Mouse (Mus musculus): ENCODE measurements around the gene Tnfrsf21. TPM values are rescaled to one million over a fixed set of nuclear protein-coding genes. Genes with fewer than 3 reads are reported as not detected.

The Tnfrsf21 gene
- polyA plus RNA-seq, 1 experiment from 2014 or later, result 15.6 TPM

GRCm38 (mm10) chr17:43133106-43133505 lies 116.8 kb downstream of the Tnfrsf21 start:
- Histone ChIP-seq H3K9ac (ENCODE audit: low read length) (no peak overlapping the region), H3K36me3 (ENCODE audit: control insufficient read depth, insufficient read depth, low read length) (no peaks in the 10 kb centered on the region), H3K27ac (replicated peaks; ENCODE audit: low read depth, low read length) (no peak overlapping the region), H3K27me3 (ENCODE audit: control insufficient read depth, insufficient read depth, low read length) (no peaks in the 10 kb centered on the region), H3K4me1 (ENCODE audit: control insufficient read depth, insufficient read depth, low read length) (no peaks in the 10 kb centered on the region), H3K4me2 (ENCODE audit: low read depth, severe bottlenecking) (no peak overlapping the region), H3K4me3 (ENCODE audit: low read depth, low read length) (no peak overlapping the region), H3K9me3 (ENCODE audit: control insufficient read depth, low read length) (no peaks in the 10 kb centered on the region)
- WGBS, result 91% methylated on average over 4 of the region's 4 CpGs
- ATAC-seq (ENCODE audit: insufficient number of reproducible peaks, low FRiP score, low TSS enrichment, low read depth), result no peak
- DNase-seq (ENCODE audit: low spot score), result no peak

DNA sequence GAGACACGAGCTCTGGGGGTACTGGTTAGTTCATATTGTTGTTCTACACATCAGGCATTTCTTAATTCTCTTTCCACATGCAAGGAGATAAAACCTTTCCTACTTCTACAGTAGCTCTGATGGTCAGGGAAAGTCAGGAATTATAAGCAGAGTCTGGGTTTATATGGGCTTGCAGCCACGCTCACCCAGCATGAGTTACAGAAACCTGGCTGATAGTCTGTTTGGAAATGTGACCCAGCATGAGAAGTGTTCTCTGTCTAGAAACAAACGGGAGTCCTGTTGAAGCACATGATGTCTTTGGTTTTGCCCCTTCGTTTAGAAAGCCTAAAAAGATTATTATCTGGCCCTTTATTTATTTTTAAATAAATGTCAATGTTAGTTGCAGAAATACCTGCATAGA lies 118.6 kb downstream of the Tnfrsf21 start:
- H3K36me3 ChIP-seq (ENCODE audit: control insufficient read depth, insufficient read depth, low read length), result no peaks in the 10 kb centered on the region
- ATAC-seq (ENCODE audit: insufficient number of reproducible peaks, low FRiP score, low TSS enrichment, low read depth) (no peak), DNase-seq (ENCODE audit: low spot score) (no peak)
- no peaks in the 10 kb centered on the region for H3K9me3 ChIP-seq (ENCODE audit: control insufficient read depth, low read length)
- H3K9ac ChIP-seq (ENCODE audit: low read length), result no peak overlapping the region
- no peak overlapping the region for H3K4me3 ChIP-seq (ENCODE audit: low read depth, low read length)
- no peaks in the 10 kb centered on the region for H3K4me1 ChIP-seq (ENCODE audit: control insufficient read depth, insufficient read depth, low read length)
- H3K4me2 ChIP-seq (ENCODE audit: low read depth, severe bottlenecking), result no peak overlapping the region
- WGBS, result 71% methylated on average over 4 of the region's 4 CpGs
- no peak overlapping the region for H3K27ac ChIP-seq (replicated peaks; ENCODE audit: low read depth, low read length)
- H3K27me3 ChIP-seq (ENCODE audit: control insufficient read depth, insufficient read depth, low read length), result no peaks in the 10 kb centered on the region

DNA sequence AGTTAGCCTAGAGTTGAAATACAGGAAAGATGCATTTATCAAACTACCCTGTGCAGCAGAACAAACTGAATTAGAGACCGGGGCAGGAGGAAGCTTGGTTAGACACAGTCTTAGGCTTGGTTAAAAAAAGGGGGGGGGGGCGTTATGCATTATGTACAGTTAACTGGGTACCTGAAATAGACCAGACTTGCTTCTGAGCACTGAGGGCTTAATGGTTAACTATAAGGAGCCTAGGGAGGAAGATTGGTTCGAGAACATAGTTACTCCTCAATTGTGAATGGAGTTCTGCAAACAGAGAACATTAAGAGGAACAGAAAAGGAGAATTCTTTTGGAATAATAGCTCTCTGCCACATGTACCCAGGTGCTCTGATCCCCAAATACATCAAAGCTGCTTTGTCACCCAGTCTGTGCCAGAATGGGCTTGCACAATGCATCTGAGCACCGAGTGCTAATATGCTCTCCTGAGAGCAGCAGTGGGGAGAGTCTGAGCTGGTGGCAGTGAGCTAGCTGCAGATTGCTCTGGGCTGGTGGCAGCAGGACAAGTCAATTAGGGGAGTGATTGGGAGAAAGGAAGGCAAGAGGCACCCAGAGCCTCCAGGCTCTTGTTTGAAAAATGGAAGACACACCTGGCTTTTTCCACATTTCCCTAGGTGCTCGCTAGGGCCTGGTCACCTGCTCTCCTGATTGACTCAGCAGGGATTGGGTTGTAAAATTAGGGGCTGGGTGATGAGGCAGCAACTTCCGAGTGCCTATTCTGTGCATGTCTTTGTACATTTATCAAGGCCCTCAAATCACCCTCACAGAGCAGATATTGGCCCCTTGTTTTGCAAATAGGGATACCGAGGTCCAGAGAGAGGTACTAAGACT lies 119.3 kb downstream of the Tnfrsf21 start:
- ATAC-seq (ENCODE audit: insufficient number of reproducible peaks, low FRiP score, low TSS enrichment, low read depth) (no peak), DNase-seq (ENCODE audit: low spot score) (no peak)
- 61% methylated on average over 7 of the region's 7 CpGs for WGBS
- no peak overlapping the region for H3K27ac ChIP-seq (replicated peaks; ENCODE audit: low read depth, low read length)
- H3K4me3 ChIP-seq (ENCODE audit: low read depth, low read length), result no peak overlapping the region
- H3K4me2 ChIP-seq (ENCODE audit: low read depth, severe bottlenecking), result no peak overlapping the region
- no peak overlapping the region for H3K9ac ChIP-seq (ENCODE audit: low read length)
- no peaks in the 10 kb centered on the region for H3K27me3 ChIP-seq (ENCODE audit: control insufficient read depth, insufficient read depth, low read length)
- no peaks in the 10 kb centered on the region for H3K4me1 ChIP-seq (ENCODE audit: control insufficient read depth, insufficient read depth, low read length)
- no peaks in the 10 kb centered on the region for H3K9me3 ChIP-seq (ENCODE audit: control insufficient read depth, low read length)
- no peaks in the 10 kb centered on the region for H3K36me3 ChIP-seq (ENCODE audit: control insufficient read depth, insufficient read depth, low read length)

DNA sequence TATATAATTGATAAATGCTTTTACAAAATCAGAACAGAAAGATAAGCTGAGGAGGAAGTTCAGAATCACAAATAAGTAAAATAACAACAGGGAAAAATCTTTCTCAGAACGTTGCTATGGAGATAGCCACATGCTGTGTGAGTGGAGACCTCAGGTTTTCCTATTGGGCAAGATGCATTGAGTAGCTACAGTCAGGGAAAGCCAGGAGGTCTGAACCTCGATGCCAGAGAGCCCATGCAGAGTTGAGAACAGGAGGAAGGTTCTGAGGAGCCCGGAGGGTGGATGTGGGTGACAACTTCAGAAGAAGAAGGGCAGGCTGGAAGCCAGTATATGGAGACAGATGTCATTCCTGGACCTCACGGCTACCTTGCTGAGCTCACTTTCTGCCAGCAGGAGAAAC lies 120.4 kb downstream of the Tnfrsf21 start:
- H3K4me3 ChIP-seq (ENCODE audit: low read depth, low read length), result no peak overlapping the region
- H3K9me3 ChIP-seq (ENCODE audit: control insufficient read depth, low read length), result no peaks in the 10 kb centered on the region
- H3K4me1 ChIP-seq (ENCODE audit: control insufficient read depth, insufficient read depth, low read length), result no peaks in the 10 kb centered on the region
- H3K36me3 ChIP-seq (ENCODE audit: control insufficient read depth, insufficient read depth, low read length), result no peaks in the 10 kb centered on the region
- no peak for DNase-seq (ENCODE audit: low spot score)
- H3K9ac ChIP-seq (ENCODE audit: low read length), result no peak overlapping the region
- H3K27me3 ChIP-seq (ENCODE audit: control insufficient read depth, insufficient read depth, low read length), result no peaks in the 10 kb centered on the region
- H3K27ac ChIP-seq (replicated peaks; ENCODE audit: low read depth, low read length), result no peak overlapping the region
- no peak for ATAC-seq (ENCODE audit: insufficient number of reproducible peaks, low FRiP score, low TSS enrichment, low read depth)
- H3K4me2 ChIP-seq (ENCODE audit: low read depth, severe bottlenecking), result no peak overlapping the region
- 73% methylated on average over 4 of the region's 4 CpGs for WGBS

GRCm38 (mm10) chr17:43137838-43138237 lies 121.5 kb downstream of the Tnfrsf21 start:
- no peak for ATAC-seq (ENCODE audit: insufficient number of reproducible peaks, low FRiP score, low TSS enrichment, low read depth)
- Histone ChIP-seq H3K4me3 (ENCODE audit: low read depth, low read length) (no peak overlapping the region), H3K4me2 (ENCODE audit: low read depth, severe bottlenecking) (no peak overlapping the region), H3K9me3 (ENCODE audit: control insufficient read depth, low read length) (no peaks in the 10 kb centered on the region), H3K36me3 (ENCODE audit: control insufficient read depth, insufficient read depth, low read length) (no peaks in the 10 kb centered on the region), H3K27me3 (ENCODE audit: control insufficient read depth, insufficient read depth, low read length) (no peaks in the 10 kb centered on the region), H3K9ac (ENCODE audit: low read length) (no peak overlapping the region), H3K4me1 (ENCODE audit: control insufficient read depth, insufficient read depth, low read length) (no peaks in the 10 kb centered on the region), H3K27ac (replicated peaks; ENCODE audit: low read depth, low read length) (no peak overlapping the region)
- WGBS, result 95% methylated on average over 9 of the region's 9 CpGs
- DNase-seq (ENCODE audit: low spot score), result no peak

DNA sequence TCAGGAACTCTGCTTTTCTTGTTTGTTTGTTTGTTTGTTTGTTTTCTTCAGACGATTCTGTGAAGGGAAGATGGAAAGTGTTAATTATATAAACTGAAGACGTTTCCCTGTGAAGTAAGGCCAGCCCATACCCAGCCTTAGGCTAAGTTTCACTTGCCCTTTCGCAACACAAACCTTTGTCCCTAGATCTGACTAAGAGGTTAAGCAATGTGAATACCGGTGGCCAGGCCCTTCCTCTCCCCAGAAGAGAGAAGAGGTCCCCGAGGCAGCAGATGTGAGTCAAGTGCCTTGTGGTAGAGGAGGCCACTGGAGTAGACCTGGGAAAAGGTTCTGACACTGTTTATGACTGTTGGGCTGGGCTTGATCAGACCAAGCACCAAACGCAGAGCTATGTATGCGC lies 122.0 kb downstream of the Tnfrsf21 start:
- Histone ChIP-seq H3K27me3 (ENCODE audit: control insufficient read depth, insufficient read depth, low read length) (no peaks in the 10 kb centered on the region), H3K4me1 (ENCODE audit: control insufficient read depth, insufficient read depth, low read length) (no peaks in the 10 kb centered on the region), H3K9ac (ENCODE audit: low read length) (no peak overlapping the region), H3K4me3 (ENCODE audit: low read depth, low read length) (no peak overlapping the region), H3K4me2 (ENCODE audit: low read depth, severe bottlenecking) (no peak overlapping the region), H3K9me3 (ENCODE audit: control insufficient read depth, low read length) (no peaks in the 10 kb centered on the region), H3K27ac (replicated peaks; ENCODE audit: low read depth, low read length) (no peak overlapping the region), H3K36me3 (ENCODE audit: control insufficient read depth, insufficient read depth, low read length) (no peaks in the 10 kb centered on the region)
- 80% methylated on average over 7 of the region's 7 CpGs for WGBS
- ATAC-seq (ENCODE audit: insufficient number of reproducible peaks, low FRiP score, low TSS enrichment, low read depth) (no peak), DNase-seq (ENCODE audit: low spot score) (no peak)

Other genes starting within 250 kb of the Tnfrsf21 start
- 20.0 and 23.5 TPM in 2 replicates for gene Cd2ap, start 139.9 kb upstream of the Tnfrsf21 start, polyA plus RNA-seq (2014; fragmentation: Nextera tagmentation; extraction: Ambion mirVana)